Mouse (Mus musculus) forebrain, embryonic 10.5 days (tissue): ENCODE data around the gene Hpd. TPM values are rescaled to one million over a fixed set of nuclear protein-coding genes. Genes with fewer than 3 reads are reported as not detected.

ENCODE experiments used
- DNase-seq: peaks from one replicate; pipeline ENCODE4 v3.0.0-alpha.2; 2017; ENCODE audit warnings: low spot score; ENCODE audit errors: extremely low spot score
- H3K27ac ChIP-seq: fragments of 300-500 bp; sonication (generic); 2 replicates; pipeline ENCODE4 v1.5.1; 2016; ENCODE audit warnings: mild to moderate bottlenecking
- H3K27me3 ChIP-seq: fragments of 300-500 bp; sonication (generic); 2 replicates; pipeline ENCODE4 v1.6.1; 2016; ENCODE audit warnings: mild to moderate bottlenecking; ENCODE audit not compliant: poor library complexity, severe bottlenecking
- H3K36me3 ChIP-seq: fragments of 300-500 bp; sonication (generic); replicated peaks from 2 replicates; pipeline ENCODE4 v1.6.1; 2016; ENCODE audit warnings: mild to moderate bottlenecking, moderate library complexity
- H3K4me1 ChIP-seq: fragments of 300-500 bp; sonication (generic); 2 replicates; pipeline ENCODE4 v1.6.1; 2016
- H3K4me3 ChIP-seq: fragments of 300-500 bp; sonication (generic); 2 replicates; pipeline ENCODE4 v1.5.1; 2016; ENCODE audit warnings: mild to moderate bottlenecking, moderate library complexity
- H3K9me3 ChIP-seq: fragments of 300-500 bp; sonication (generic); 2 replicates; pipeline ENCODE4 v1.6.1; 2016; ENCODE audit warnings: mild to moderate bottlenecking, moderate library complexity
- WGBS: fragments of 180-500 bp; shearing (Covaris S2); methylation state at CpG from one replicate; pipeline ENCODE4 v1.1.7; 2016; 5-methylcytosine and 5-hydroxymethylcytosine counted together
- polyA plus RNA-seq: library from polyadenylated mRNA; unstranded; fragments of >200 nt; fragmentation: Nextera tagmentation; extraction: Ambion mirVana; gene quantifications from 2 replicates; pipeline ENCODE4 v1.2.1, GENCODE M21; 2016

The Hpd gene
- polyA plus RNA-seq, 1 experiment from 2014 or later: 0.31 TPM

DNA sequence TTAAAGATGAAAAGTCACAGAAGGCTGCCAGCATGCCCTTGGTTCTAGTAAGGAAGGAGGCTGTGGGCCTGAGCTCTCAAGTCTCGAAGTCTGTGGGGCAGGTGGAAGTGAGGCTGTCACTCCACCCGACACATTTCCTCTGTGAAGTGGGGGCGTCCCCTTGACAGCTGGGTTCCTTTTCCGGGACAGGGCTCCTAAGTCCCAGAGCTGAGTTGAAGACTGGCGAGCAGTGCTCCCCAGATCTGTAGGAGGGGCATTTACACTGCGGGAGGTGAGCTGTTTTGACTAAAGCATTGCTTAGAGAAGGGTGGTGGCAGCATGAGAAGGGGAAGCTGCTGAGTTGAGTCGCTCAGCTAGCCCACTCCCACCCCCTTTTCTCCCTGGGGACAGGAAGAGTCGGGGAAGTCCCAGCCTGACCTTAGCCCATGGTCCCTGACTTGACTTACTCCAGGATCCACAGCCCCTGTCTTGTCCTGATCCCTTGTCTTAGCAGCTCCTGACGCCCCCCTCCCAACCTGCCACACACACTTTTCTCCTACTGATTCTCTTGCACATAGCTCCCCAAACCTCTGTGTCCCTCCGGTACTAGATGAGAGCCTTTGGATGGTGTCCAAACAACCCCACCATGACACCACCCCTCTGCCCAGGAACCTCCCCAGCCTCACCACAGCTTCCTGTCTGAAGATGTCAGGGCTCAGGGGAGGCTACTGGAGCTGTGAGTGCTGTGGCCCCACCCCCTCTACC, 53.9 kb downstream of the Hpd start:
- Histone ChIP-seq H3K4me1 (peaks cover 33% of the 10 kb centered on the region), H3K4me3 (no peak overlapping the region), H3K27ac (no peak overlapping the region), H3K27me3 (peaks cover 20% of the 10 kb centered on the region), H3K36me3 (peaks cover 45% of the 10 kb centered on the region), H3K9me3 (no peaks in the 10 kb centered on the region)
- 60% methylated on average over 10 of the region's 10 CpGs for WGBS
- no peak for DNase-seq

DNA sequence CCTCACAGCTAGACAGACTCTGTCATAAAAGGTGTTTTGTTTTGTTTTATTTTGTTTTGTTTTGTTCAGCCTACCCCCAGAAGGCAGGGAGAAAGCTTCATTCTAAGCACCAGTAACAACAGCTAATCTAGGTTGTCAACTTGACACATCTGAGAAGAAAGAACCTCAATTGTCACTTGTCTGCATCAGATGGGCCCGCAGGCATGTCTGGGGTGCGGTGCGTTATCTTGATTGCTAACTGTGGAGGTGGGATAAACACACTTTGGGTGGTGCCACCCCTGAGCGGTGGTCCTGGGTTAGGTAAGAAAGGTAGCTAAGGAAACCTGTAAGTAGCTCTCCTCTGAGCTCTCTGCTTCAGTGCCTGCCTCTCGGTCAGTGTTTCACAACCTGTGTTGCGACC, 55.5 kb downstream of the Hpd start:
- WGBS: 81% methylated on average over 6 of the region's 6 CpGs
- H3K36me3 ChIP-seq: peaks cover 59% of the 10 kb centered on the region

GRCm38 (mm10) chr5:123125638-123126406, 56.7 kb downstream of the Hpd start:
- no peak for DNase-seq
- no peak overlapping the region for H3K27ac ChIP-seq
- 0 out of 2 replicates have a peak, but pooled peaks cover 3% of the 10 kb centered on the region for H3K9me3 ChIP-seq
- H3K27me3 ChIP-seq: peaks cover 8% of the 10 kb centered on the region
- peaks cover 13% of the 10 kb centered on the region for H3K4me1 ChIP-seq
- H3K4me3 ChIP-seq: no peak overlapping the region
- peaks cover 51% of the 10 kb centered on the region for H3K36me3 ChIP-seq
- 88% methylated on average over 18 of the region's 18 CpGs for WGBS

More for the DNA sequence above, 55.5 kb downstream of the Hpd start:
- peaks cover 17% of the 10 kb centered on the region for H3K4me1 ChIP-seq
- 0 out of 2 replicates have a peak, but pooled peaks cover 3% of the 10 kb centered on the region for H3K9me3 ChIP-seq
- H3K4me3 ChIP-seq: no peak overlapping the region
- peaks cover 20% of the 10 kb centered on the region for H3K27me3 ChIP-seq
- DNase-seq: no peak
- no peak overlapping the region for H3K27ac ChIP-seq

- 89% methylated on average over 6 of the region's 6 CpGs for WGBS
- peaks cover 20% of the 10 kb centered on the region for H3K4me1 ChIP-seq
- H3K36me3 ChIP-seq: peaks cover 44% of the 10 kb centered on the region
- DNase-seq: no peak
- peaks cover under 1% of the 10 kb centered on the region for H3K27me3 ChIP-seq
- H3K9me3 ChIP-seq: 0 out of 2 replicates have a peak, but pooled peaks cover 3% of the 10 kb centered on the region
- H3K27ac ChIP-seq: no peak overlapping the region
- H3K4me3 ChIP-seq: no peak overlapping the region
Measured at GRCm38 (mm10) chr5:123125105-123125504, 57.4 kb downstream of the Hpd start.

DNA sequence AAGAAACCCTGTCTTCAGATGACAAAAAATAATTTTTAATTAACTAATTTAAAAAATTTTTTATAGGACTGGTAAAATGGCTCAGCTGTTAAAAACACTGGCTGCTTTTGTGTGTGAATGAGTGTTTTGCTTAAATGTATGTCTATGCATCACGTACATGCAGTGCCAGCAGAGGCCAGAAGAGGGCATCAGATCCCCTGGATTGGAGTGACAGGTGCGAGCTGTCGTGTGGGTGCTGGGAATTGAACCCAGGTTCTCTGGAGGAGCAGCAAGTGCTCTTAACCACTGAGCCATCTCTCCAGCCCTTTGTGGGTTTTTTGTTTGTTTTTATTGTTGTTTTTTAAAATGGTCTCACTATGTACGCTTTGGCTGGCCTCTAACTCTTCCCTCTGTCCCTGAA, 60.3 kb downstream of the Hpd start:
- Histone ChIP-seq H3K4me3 (no peak overlapping the region), H3K27ac (no peak overlapping the region), H3K36me3 (peaks cover 33% of the 10 kb centered on the region), H3K4me1 (peaks cover 21% of the 10 kb centered on the region), H3K9me3 (0 out of 2 replicates have a peak, but pooled peaks cover 3% of the 10 kb centered on the region), H3K27me3 (no peaks in the 10 kb centered on the region)
- DNase-seq: no peak
- WGBS: 89% methylated on average over 4 of the region's 4 CpGs

Other genes starting within 250 kb of the Hpd start
- 83.3 and 83.4 TPM in 2 replicates for gene Kdm2b, start 192.9 kb downstream of the Hpd start, polyA plus RNA-seq
- gene Orai1, start 167.7 kb downstream of the Hpd start, polyA plus RNA-seq: 6.9 and 7.9 TPM in 2 replicates
- 0.26 and 0.33 TPM in 2 replicates for gene Morn3, start 135.7 kb downstream of the Hpd start, polyA plus RNA-seq
- gene Tmem120b, start 114.3 kb downstream of the Hpd start, polyA plus RNA-seq: 8.3 and 10.4 TPM in 2 replicates
- gene Rhof, start 50.0 kb downstream of the Hpd start, polyA plus RNA-seq: 1.2 and 1.5 TPM in 2 replicates
- gene Setd1b, start 40.5 kb downstream of the Hpd start, polyA plus RNA-seq: 7.6 and 8.1 TPM in 2 replicates
- 80.5 and 84.6 TPM in 2 replicates for gene Psmd9, start 13.3 kb downstream of the Hpd start, polyA plus RNA-seq
- 1.4 and 1.5 TPM in 2 replicates for gene Wdr66, start 69.4 kb upstream of the Hpd start, polyA plus RNA-seq
- 38.4 and 41.8 TPM in 2 replicates for gene Bcl7a, start 161.1 kb upstream of the Hpd start, polyA plus RNA-seq
- gene Mlxip, start 212.1 kb upstream of the Hpd start, polyA plus RNA-seq: 16.7 and 17.9 TPM in 2 replicates